Mouse (Mus musculus): ENCODE measurements around the gene Cyyr1. TPM values are rescaled to one million over a fixed set of nuclear protein-coding genes. Genes with fewer than 3 reads are reported as not detected.

Cyyr1 gene
- polyA plus RNA-seq, 1 experiment = 2.8 TPM

GRCm38 (mm10) chr16:85505108-85505507, 48.1 kb downstream of the Cyyr1 start:
- Histone ChIP-seq H3K27me3 (ENCODE audit: control insufficient read depth, insufficient read depth, low read length) (no peaks in the 10 kb centered on the region), H3K4me3 (ENCODE audit: control insufficient read depth, low read depth, low read length) (no peak overlapping the region), H3K27ac (ENCODE audit: control insufficient read depth, insufficient read depth, low read depth, low read length) (no peak overlapping the region), H3K36me3 (ENCODE audit: control insufficient read depth, insufficient read depth, low read length) (no peaks in the 10 kb centered on the region), H3K4me1 (ENCODE audit: control insufficient read depth, insufficient read depth, low read length) (no peaks in the 10 kb centered on the region)
- TF ChIP-seq POLR2A (IDR thresholded peaks at IDR 0.05; ENCODE audit: control insufficient read depth, low read depth, low read length) (no peak), CTCF (IDR thresholded peaks at IDR 0.05; ENCODE audit: control insufficient read depth, insufficient read depth, insufficient replicate concordance, low read depth, low read length) (no peak)

- Histone ChIP-seq H3K27me3 (ENCODE audit: control insufficient read depth, insufficient read depth, low read length) (no peaks in the 10 kb centered on the region), H3K4me1 (ENCODE audit: control insufficient read depth, insufficient read depth, low read length) (no peaks in the 10 kb centered on the region), H3K4me3 (ENCODE audit: control insufficient read depth, low read depth, low read length) (no peak overlapping the region), H3K36me3 (ENCODE audit: control insufficient read depth, insufficient read depth, low read length) (no peaks in the 10 kb centered on the region), H3K27ac (ENCODE audit: control insufficient read depth, insufficient read depth, low read depth, low read length) (no peak overlapping the region)
- TF ChIP-seq POLR2A (IDR thresholded peaks at IDR 0.05; ENCODE audit: control insufficient read depth, low read depth, low read length) (no peak), CTCF (IDR thresholded peaks at IDR 0.05; ENCODE audit: control insufficient read depth, insufficient read depth, insufficient replicate concordance, low read depth, low read length) (no peak)
Observed at GRCm38 (mm10) chr16:85503416-85503815, 49.8 kb downstream of the Cyyr1 start.

- no peaks in the 10 kb centered on the region for H3K4me1 ChIP-seq (ENCODE audit: control insufficient read depth, insufficient read depth, low read length)
- no peak overlapping the region for H3K4me3 ChIP-seq (ENCODE audit: control insufficient read depth, low read depth, low read length)
- H3K27ac ChIP-seq (ENCODE audit: control insufficient read depth, insufficient read depth, low read depth, low read length) = no peak overlapping the region
- TF ChIP-seq POLR2A (IDR thresholded peaks at IDR 0.05; ENCODE audit: control insufficient read depth, low read depth, low read length) = no peak
- TF ChIP-seq CTCF (IDR thresholded peaks at IDR 0.05; ENCODE audit: control insufficient read depth, insufficient read depth, insufficient replicate concordance, low read depth, low read length) = no peak
- H3K27me3 ChIP-seq (ENCODE audit: control insufficient read depth, insufficient read depth, low read length) = no peaks in the 10 kb centered on the region
- no peaks in the 10 kb centered on the region for H3K36me3 ChIP-seq (ENCODE audit: control insufficient read depth, insufficient read depth, low read length)
Observed at GRCm38 (mm10) chr16:85495837-85496236, 57.4 kb downstream of the Cyyr1 start.

- H3K4me3 ChIP-seq (ENCODE audit: control insufficient read depth, low read depth, low read length) = no peak overlapping the region
- H3K27me3 ChIP-seq (ENCODE audit: control insufficient read depth, insufficient read depth, low read length) = no peaks in the 10 kb centered on the region
- H3K4me1 ChIP-seq (ENCODE audit: control insufficient read depth, insufficient read depth, low read length) = no peaks in the 10 kb centered on the region
- H3K27ac ChIP-seq (ENCODE audit: control insufficient read depth, insufficient read depth, low read depth, low read length) = no peak overlapping the region
- TF ChIP-seq POLR2A (IDR thresholded peaks at IDR 0.05; ENCODE audit: control insufficient read depth, low read depth, low read length) (no peak), CTCF (IDR thresholded peaks at IDR 0.05; ENCODE audit: control insufficient read depth, insufficient read depth, insufficient replicate concordance, low read depth, low read length) (no peak)
- no peaks in the 10 kb centered on the region for H3K36me3 ChIP-seq (ENCODE audit: control insufficient read depth, insufficient read depth, low read length)
Observed at GRCm38 (mm10) chr16:85488105-85488607, 65.0 kb downstream of the Cyyr1 start.

- Histone ChIP-seq H3K4me1 (ENCODE audit: control insufficient read depth, insufficient read depth, low read length) (no peaks in the 10 kb centered on the region), H3K36me3 (ENCODE audit: control insufficient read depth, insufficient read depth, low read length) (no peaks in the 10 kb centered on the region), H3K27ac (ENCODE audit: control insufficient read depth, insufficient read depth, low read depth, low read length) (no peak overlapping the region), H3K4me3 (ENCODE audit: control insufficient read depth, low read depth, low read length) (no peak overlapping the region), H3K27me3 (ENCODE audit: control insufficient read depth, insufficient read depth, low read length) (no peaks in the 10 kb centered on the region)
- no peak for TF ChIP-seq CTCF (IDR thresholded peaks at IDR 0.05; ENCODE audit: control insufficient read depth, insufficient read depth, insufficient replicate concordance, low read depth, low read length)
- no peak for TF ChIP-seq POLR2A (IDR thresholded peaks at IDR 0.05; ENCODE audit: control insufficient read depth, low read depth, low read length)
Observed at GRCm38 (mm10) chr16:85487266-85487665, 65.9 kb downstream of the Cyyr1 start.

GRCm38 (mm10) chr16:85484557-85484956, 68.6 kb downstream of the Cyyr1 start:
- H3K27me3 ChIP-seq (ENCODE audit: control insufficient read depth, insufficient read depth, low read length) = no peaks in the 10 kb centered on the region
- H3K4me3 ChIP-seq (ENCODE audit: control insufficient read depth, low read depth, low read length) = no peak overlapping the region
- H3K4me1 ChIP-seq (ENCODE audit: control insufficient read depth, insufficient read depth, low read length) = no peaks in the 10 kb centered on the region
- no peak overlapping the region for H3K27ac ChIP-seq (ENCODE audit: control insufficient read depth, insufficient read depth, low read depth, low read length)
- TF ChIP-seq POLR2A (IDR thresholded peaks at IDR 0.05; ENCODE audit: control insufficient read depth, low read depth, low read length) = no peak
- TF ChIP-seq CTCF (IDR thresholded peaks at IDR 0.05; ENCODE audit: control insufficient read depth, insufficient read depth, insufficient replicate concordance, low read depth, low read length) = no peak
- no peaks in the 10 kb centered on the region for H3K36me3 ChIP-seq (ENCODE audit: control insufficient read depth, insufficient read depth, low read length)

GRCm38 (mm10) chr16:85474552-85475071, 78.6 kb downstream of the Cyyr1 start:
- no peak for TF ChIP-seq POLR2A (IDR thresholded peaks at IDR 0.05; ENCODE audit: control insufficient read depth, low read depth, low read length)
- TF ChIP-seq CTCF (IDR thresholded peaks at IDR 0.05; ENCODE audit: control insufficient read depth, insufficient read depth, insufficient replicate concordance, low read depth, low read length) = no peak
- no peak overlapping the region for H3K4me3 ChIP-seq (ENCODE audit: control insufficient read depth, low read depth, low read length)
- H3K27me3 ChIP-seq (ENCODE audit: control insufficient read depth, insufficient read depth, low read length) = no peaks in the 10 kb centered on the region
- no peaks in the 10 kb centered on the region for H3K36me3 ChIP-seq (ENCODE audit: control insufficient read depth, insufficient read depth, low read length)
- H3K4me1 ChIP-seq (ENCODE audit: control insufficient read depth, insufficient read depth, low read length) = peaks cover 2% of the 10 kb centered on the region; the same call in 1 of the 2 replicates
- no peak overlapping the region for H3K27ac ChIP-seq (ENCODE audit: control insufficient read depth, insufficient read depth, low read depth, low read length)
